Mouse (Mus musculus): ENCODE measurements at regions not wholly inside any gene's neighbourhood (a gene's known extent, or its start where the extent isn't known, plus 50 kb on each side); places are given as distances from the start of the nearest gene placed in this dataset.

DNA sequence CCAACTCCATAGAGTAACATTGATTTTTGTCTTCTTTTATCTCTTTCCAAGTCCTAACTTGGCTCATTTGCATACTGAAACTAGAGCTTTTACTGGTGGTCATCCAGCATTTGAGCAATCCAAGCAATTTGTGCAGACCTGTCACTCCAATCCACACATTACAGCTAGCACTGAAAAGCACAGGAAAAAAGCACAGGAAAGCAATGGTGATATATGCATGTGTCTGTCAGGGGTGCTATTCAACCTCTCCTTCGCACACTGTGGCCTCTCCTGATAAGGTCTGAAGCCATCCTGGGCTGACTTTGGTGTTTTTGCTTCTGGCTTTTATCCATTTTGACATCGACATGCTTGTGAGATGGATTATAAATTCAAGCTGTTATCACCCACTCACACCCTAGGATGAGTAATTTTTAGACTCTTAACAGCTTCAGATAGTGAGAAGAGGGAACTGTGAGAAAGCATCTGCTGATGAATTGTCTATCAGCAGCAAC is 534.1 kb upstream of the Impad1 start:
- Histone ChIP-seq H3K36me3 (ENCODE audit: control insufficient read depth, insufficient read depth, low read length) (no peaks in the 10 kb centered on the region), H3K4me2 (ENCODE audit: low read length) (no peak overlapping the region), H3K9ac (ENCODE audit: low read length) (no peak overlapping the region), H3K9me3 (ENCODE audit: control insufficient read depth, low read length) (no peaks in the 10 kb centered on the region), H3K4me3 (ENCODE audit: low read depth, low read length) (no peak overlapping the region), H3K27me3 (replicated peaks; ENCODE audit: control insufficient read depth, insufficient read depth, low read length) (no peaks in the 10 kb centered on the region), H3K4me1 (replicated peaks; ENCODE audit: control insufficient read depth, insufficient read depth, low read length) (peaks cover 8% of the 10 kb centered on the region; the same call in 1 of the 2 replicates), H3K27ac (ENCODE audit: low read depth) (no peak overlapping the region; the same call in 1 of the 2 replicates)
- WGBS, result 29% methylated on average over 2 of the region's 2 CpGs
- DNase-seq (ENCODE audit: low spot score) (no peak), ATAC-seq (replicated peaks; ENCODE audit: low FRiP score, low TSS enrichment, low read depth) (peak; percentile 50)

GRCm38 (mm10) chr4:5301461-5301860 is 508.3 kb upstream of the Impad1 start:
- H3K9ac ChIP-seq (ENCODE audit: low read length), result no peak overlapping the region
- H3K36me3 ChIP-seq (ENCODE audit: control insufficient read depth, insufficient read depth, low read length), result no peaks in the 10 kb centered on the region
- H3K4me2 ChIP-seq (ENCODE audit: low read length), result no peak overlapping the region
- no peak overlapping the region for H3K27ac ChIP-seq (ENCODE audit: low read depth)
- H3K4me1 ChIP-seq (replicated peaks; ENCODE audit: control insufficient read depth, insufficient read depth, low read length), result 0 out of 2 replicates have a peak, but pooled peaks cover 3% of the 10 kb centered on the region
- DNase-seq (ENCODE audit: low spot score) (no peak), ATAC-seq (replicated peaks; ENCODE audit: low FRiP score, low TSS enrichment, low read depth) (no peak)
- WGBS, result 65% methylated on average over 3 of the region's 3 CpGs
- no peaks in the 10 kb centered on the region for H3K27me3 ChIP-seq (replicated peaks; ENCODE audit: control insufficient read depth, insufficient read depth, low read length)
- H3K4me3 ChIP-seq (ENCODE audit: low read depth, low read length), result no peak overlapping the region
- no peaks in the 10 kb centered on the region for H3K9me3 ChIP-seq (ENCODE audit: control insufficient read depth, low read length)

GRCm38 (mm10) chr4:5301017-5301416 is 507.9 kb upstream of the Impad1 start:
- 56% methylated on average over 1 of the region's 1 CpGs for WGBS
- no peak for ATAC-seq (replicated peaks; ENCODE audit: low FRiP score, low TSS enrichment, low read depth)
- Histone ChIP-seq H3K4me1 (replicated peaks; ENCODE audit: control insufficient read depth, insufficient read depth, low read length) (0 out of 2 replicates have a peak, but pooled peaks cover 3% of the 10 kb centered on the region), H3K9ac (ENCODE audit: low read length) (no peak overlapping the region), H3K4me2 (ENCODE audit: low read length) (no peak overlapping the region), H3K27me3 (replicated peaks; ENCODE audit: control insufficient read depth, insufficient read depth, low read length) (no peaks in the 10 kb centered on the region), H3K27ac (ENCODE audit: low read depth) (no peak overlapping the region), H3K4me3 (ENCODE audit: low read depth, low read length) (no peak overlapping the region), H3K36me3 (ENCODE audit: control insufficient read depth, insufficient read depth, low read length) (no peaks in the 10 kb centered on the region), H3K9me3 (ENCODE audit: control insufficient read depth, low read length) (no peaks in the 10 kb centered on the region)
- DNase-seq (ENCODE audit: low spot score), result no peak

- DNase-seq (ENCODE audit: low spot score) (no peak), ATAC-seq (replicated peaks; ENCODE audit: low FRiP score, low TSS enrichment, low read depth) (no peak)
- Histone ChIP-seq H3K9me3 (ENCODE audit: control insufficient read depth, low read length) (no peaks in the 10 kb centered on the region), H3K9ac (ENCODE audit: low read length) (no peak overlapping the region), H3K4me1 (replicated peaks; ENCODE audit: control insufficient read depth, insufficient read depth, low read length) (0 out of 2 replicates have a peak, but pooled peaks cover 3% of the 10 kb centered on the region), H3K4me3 (ENCODE audit: low read depth, low read length) (no peak overlapping the region), H3K27me3 (replicated peaks; ENCODE audit: control insufficient read depth, insufficient read depth, low read length) (no peaks in the 10 kb centered on the region), H3K27ac (ENCODE audit: low read depth) (no peak overlapping the region), H3K4me2 (ENCODE audit: low read length) (no peak overlapping the region), H3K36me3 (ENCODE audit: control insufficient read depth, insufficient read depth, low read length) (no peaks in the 10 kb centered on the region)
- WGBS, result 79% methylated on average over 2 of the region's 2 CpGs
Measured at GRCm38 (mm10) chr4:5299208-5299607, 506.1 kb upstream of the Impad1 start.

GRCm38 (mm10) chr4:5294030-5294429 is 500.9 kb upstream of the Impad1 start:
- Histone ChIP-seq H3K27ac (ENCODE audit: low read depth) (no peak overlapping the region), H3K9ac (ENCODE audit: low read length) (no peak overlapping the region), H3K4me2 (ENCODE audit: low read length) (no peak overlapping the region), H3K4me3 (ENCODE audit: low read depth, low read length) (no peak overlapping the region), H3K4me1 (replicated peaks; ENCODE audit: control insufficient read depth, insufficient read depth, low read length) (no peaks in the 10 kb centered on the region), H3K27me3 (replicated peaks; ENCODE audit: control insufficient read depth, insufficient read depth, low read length) (no peaks in the 10 kb centered on the region), H3K9me3 (ENCODE audit: control insufficient read depth, low read length) (no peaks in the 10 kb centered on the region), H3K36me3 (ENCODE audit: control insufficient read depth, insufficient read depth, low read length) (no peaks in the 10 kb centered on the region)
- WGBS, result 91% methylated on average over 1 of the region's 1 CpGs
- no peak for ATAC-seq (replicated peaks; ENCODE audit: low FRiP score, low TSS enrichment, low read depth)
- DNase-seq (ENCODE audit: low spot score), result no peak

- H3K4me3 ChIP-seq (ENCODE audit: low read depth, low read length), result no peak overlapping the region
- no peak overlapping the region for H3K27ac ChIP-seq (ENCODE audit: low read depth)
- no peaks in the 10 kb centered on the region for H3K4me1 ChIP-seq (replicated peaks; ENCODE audit: control insufficient read depth, insufficient read depth, low read length)
- H3K9me3 ChIP-seq (ENCODE audit: control insufficient read depth, low read length), result no peaks in the 10 kb centered on the region
- no peaks in the 10 kb centered on the region for H3K36me3 ChIP-seq (ENCODE audit: control insufficient read depth, insufficient read depth, low read length)
- H3K27me3 ChIP-seq (replicated peaks; ENCODE audit: control insufficient read depth, insufficient read depth, low read length), result no peaks in the 10 kb centered on the region
- WGBS, result 62% methylated on average over 1 of the region's 1 CpGs
- DNase-seq (ENCODE audit: low spot score) (no peak), ATAC-seq (replicated peaks; ENCODE audit: low FRiP score, low TSS enrichment, low read depth) (no peak)
- no peak overlapping the region for H3K4me2 ChIP-seq (ENCODE audit: low read length)
- no peak overlapping the region for H3K9ac ChIP-seq (ENCODE audit: low read length)
Measured at GRCm38 (mm10) chr4:5276113-5276512, 483.0 kb upstream of the Impad1 start.

Measured in intestine, embryonic 14.5 days (tissue).